Comparison of ENCODE assay signal across 11 mouse cellular contexts in genomic region chr5:115524471-115524870, GRCm38 (mm10). TPM values are rescaled to one million over a fixed set of nuclear protein-coding genes. Genes with fewer than 3 reads are reported as not detected.
DNase-seq lines count a peak whose midpoint lies in the region; ATAC-seq and TF ChIP-seq lines count a peak whose summit lies in the region.
"Had no signal": no experiment of that assay in that cellular context is flagged by ENCODE, and none has a peak within 500 bp of the region (broad histone marks: within the 10 kb centered on the region; RNA-seq: fewer than 3 reads in every experiment).

No protein-coding gene starts in this region.

- peak overlapping the region; percentile 77 for H3K27ac ChIP-seq in heart, embryonic 10.5 days
- peak overlapping the region; percentile 59; the same call in 1 of the 2 replicates for H3K27ac ChIP-seq in lung, postnatal 0 days (ENCODE audit: low read length)
- peak overlapping the region; percentile 73 for H3K27ac ChIP-seq in embryonic facial prominence, embryonic 15.5 days (replicated peaks)
- peak overlapping the region; percentile 10; the same call in 1 of the 2 replicates for H3K27ac ChIP-seq in liver, embryonic 16.5 days (ENCODE audit: low read length)

- no peak for ATAC-seq in lung, postnatal 0 days
- ATAC-seq in embryonic facial prominence, embryonic 15.5 days (ENCODE audit: insufficient number of reproducible peaks, low FRiP score, low TSS enrichment, low read depth): no peak
- ATAC-seq in liver, embryonic 16.5 days (ENCODE audit: low read depth): no peak
- no peak for ATAC-seq in megakaryocyte progenitor cell, adult 5-6 weeks (replicated peaks; ENCODE audit: poor library complexity)

- peaks cover 7% of the 10 kb centered on the region; the same call in 1 of the 2 replicates for H3K36me3 ChIP-seq in heart, embryonic 10.5 days
- H3K36me3 ChIP-seq in lung, postnatal 0 days (ENCODE audit: insufficient read depth, low read length): no peaks in the 10 kb centered on the region; the same call in 1 of the 2 replicates
- no peaks in the 10 kb centered on the region for H3K36me3 ChIP-seq in embryonic facial prominence, embryonic 15.5 days
- no peaks in the 10 kb centered on the region for H3K36me3 ChIP-seq in liver, embryonic 16.5 days (ENCODE audit: control insufficient read depth, insufficient read depth)

- no peaks in the 10 kb centered on the region for H3K27me3 ChIP-seq in heart, embryonic 10.5 days (ENCODE audit: insufficient read depth, poor library complexity, severe bottlenecking)
- no peaks in the 10 kb centered on the region for H3K27me3 ChIP-seq in lung, postnatal 0 days (replicated peaks; ENCODE audit: insufficient read depth, low read length)
- H3K27me3 ChIP-seq in embryonic facial prominence, embryonic 15.5 days: no peaks in the 10 kb centered on the region
- no peaks in the 10 kb centered on the region for H3K27me3 ChIP-seq in liver, embryonic 16.5 days (ENCODE audit: control insufficient read depth, insufficient read depth, low read depth, low read length)

- 49% methylated on average over 12 of the region's 12 CpGs for WGBS in heart, embryonic 10.5 days
- 32% methylated on average over 12 of the region's 12 CpGs for WGBS in lung, postnatal 0 days
- 47% methylated on average over 12 of the region's 12 CpGs for WGBS in embryonic facial prominence, embryonic 15.5 days
- WGBS in liver, embryonic 16.5 days (ENCODE audit: insufficient replicate concordance): 55% methylated on average over 12 of the region's 12 CpGs

- H3K4me3 ChIP-seq in heart, embryonic 10.5 days: peak overlapping the region; percentile 41
- no peak overlapping the region for H3K4me3 ChIP-seq in lung, postnatal 0 days (ENCODE audit: low read depth, low read length)
- H3K4me3 ChIP-seq in embryonic facial prominence, embryonic 15.5 days (replicated peaks): no peak overlapping the region
- no peak overlapping the region for H3K4me3 ChIP-seq in liver, embryonic 16.5 days (ENCODE audit: low read depth, low read length)

- intact Hi-C loops in heart, postnatal 25 days (cut with DNase I): no loop called here

- TF ChIP-seq CTCF in lung, postnatal 0 days (IDR thresholded peaks at IDR 0.05): no peak

- H3K9ac ChIP-seq in lung, postnatal 0 days (replicated peaks; ENCODE audit: low read depth): no peak overlapping the region; the same call in 1 of the 2 replicates
- no peak overlapping the region for H3K9ac ChIP-seq in embryonic facial prominence, embryonic 15.5 days
- H3K9ac ChIP-seq in liver, embryonic 16.5 days (ENCODE audit: low read depth, low read length): no peak overlapping the region

- H3K4me2 ChIP-seq in lung, postnatal 0 days (replicated peaks; ENCODE audit: low read depth, low read length): peak overlapping the region; percentile 11; the same call in 1 of the 2 replicates
- H3K4me2 ChIP-seq in embryonic facial prominence, embryonic 15.5 days (replicated peaks): peak overlapping the region; percentile 34; the same call in 1 of the 2 replicates
- H3K4me2 ChIP-seq in liver, embryonic 16.5 days (ENCODE audit: low read depth, low read length): no peak overlapping the region

- no peaks in the 10 kb centered on the region for H3K9me3 ChIP-seq in heart, embryonic 10.5 days
- no peaks in the 10 kb centered on the region for H3K9me3 ChIP-seq in lung, postnatal 0 days (ENCODE audit: low read length)
- H3K9me3 ChIP-seq in embryonic facial prominence, embryonic 15.5 days (replicated peaks): no peaks in the 10 kb centered on the region
- H3K9me3 ChIP-seq in liver, embryonic 16.5 days (replicated peaks; ENCODE audit: control insufficient read depth, low read length): no peaks in the 10 kb centered on the region

- peaks cover 92% of the 10 kb centered on the region for H3K4me1 ChIP-seq in heart, embryonic 10.5 days
- peaks cover 46% of the 10 kb centered on the region for H3K4me1 ChIP-seq in lung, postnatal 0 days (ENCODE audit: insufficient read depth, low read depth, low read length)
- peaks cover 80% of the 10 kb centered on the region for H3K4me1 ChIP-seq in embryonic facial prominence, embryonic 15.5 days
- peaks cover 65% of the 10 kb centered on the region for H3K4me1 ChIP-seq in liver, embryonic 16.5 days (ENCODE audit: control insufficient read depth, low read depth, low read length)

- no peak for DNase-seq in heart, embryonic 10.5 days (ENCODE audit: low spot score)
- DNase-seq in heart, postnatal 25 days (ENCODE audit: low spot score): no peak
- DNase-seq in lung, postnatal 0 days (ENCODE audit: low spot score): peak; percentile 25
- no peak for DNase-seq in lung, postnatal 25 days (ENCODE audit: low spot score)
- no peak for DNase-seq in adrenal gland, postnatal 4 days (ENCODE audit: low spot score in 2 of 2)
- DNase-seq: lung, adult 2 months had no signal

- no peak for TF ChIP-seq EP300 in lung, postnatal 0 days (IDR thresholded peaks at IDR 0.05)

RNA-seq across cellular contexts. Expression of gene Pxn, which starts 18.0 kb away (rescaled TPM):
- 30.3 and 31.9 TPM in 2 replicates for polyA plus RNA-seq in heart, embryonic 10.5 days (2016; fragmentation: Nextera tagmentation; extraction: Ambion mirVana)
- total RNA-seq in heart, postnatal 25 days (2021): 10 to 100 TPM; 34.4 to 39.5 TPM
- polyA plus RNA-seq in lung, postnatal 0 days (2015; fragmentation: Nextera tagmentation; extraction: Ambion mirVana): 56.4 and 59.3 TPM in 2 replicates
- polyA plus RNA-seq in embryonic facial prominence, embryonic 15.5 days (2015; fragmentation: Nextera tagmentation; extraction: Ambion mirVana): 51.5 and 52.8 TPM in 2 replicates
- 17.2 and 19.1 TPM in 2 replicates for polyA plus RNA-seq in liver, embryonic 16.5 days (2015; fragmentation: Nextera tagmentation; extraction: Ambion mirVana)
- total RNA-seq in megakaryocyte progenitor cell, adult 5-6 weeks (2015): 40.4 and 52.8 TPM in 2 replicates
- 69.6 and 73.0 TPM in 2 replicates for total RNA-seq in megakaryocyte progenitor cell, adult 5-6 weeks (2017)
- total RNA-seq in adrenal gland, postnatal 4 days (2021): 10 to 100 TPM; 77.6 to 82.4 TPM

RNA-seq across cellular contexts. Expression of gene Rplp0, which starts 34.8 kb away (rescaled TPM):
- 1,223 and 1,345 TPM in 2 replicates for polyA plus RNA-seq in heart, embryonic 10.5 days (2016; fragmentation: Nextera tagmentation; extraction: Ambion mirVana)
- 100 to 1,000 TPM; 651 to 667 TPM for total RNA-seq in heart, postnatal 25 days (2021)
- 937 and 987 TPM in 2 replicates for polyA plus RNA-seq in lung, postnatal 0 days (2015; fragmentation: Nextera tagmentation; extraction: Ambion mirVana)
- polyA plus RNA-seq in embryonic facial prominence, embryonic 15.5 days (2015; fragmentation: Nextera tagmentation; extraction: Ambion mirVana): 1,780 and 1,815 TPM in 2 replicates
- 919 and 997 TPM in 2 replicates for polyA plus RNA-seq in liver, embryonic 16.5 days (2015; fragmentation: Nextera tagmentation; extraction: Ambion mirVana)
- 3,223 and 3,257 TPM in 2 replicates for total RNA-seq in megakaryocyte progenitor cell, adult 5-6 weeks (2015)
- total RNA-seq in megakaryocyte progenitor cell, adult 5-6 weeks (2017): 1,603 and 2,013 TPM in 2 replicates
- 1,000 to 10,000 TPM; 1,094 to 1,122 TPM for total RNA-seq in adrenal gland, postnatal 4 days (2021)

RNA-seq across cellular contexts. Expression of gene Sirt4, which starts 39.9 kb away (rescaled TPM):
- polyA plus RNA-seq in heart, embryonic 10.5 days (2016; fragmentation: Nextera tagmentation; extraction: Ambion mirVana): 18.7 and 19.0 TPM in 2 replicates
- total RNA-seq in heart, postnatal 25 days (2021): 10 to 100 TPM; 16.8 to 18.5 TPM
- 15.7 and 18.0 TPM in 2 replicates for polyA plus RNA-seq in lung, postnatal 0 days (2015; fragmentation: Nextera tagmentation; extraction: Ambion mirVana)
- 29.2 and 32.8 TPM in 2 replicates for polyA plus RNA-seq in embryonic facial prominence, embryonic 15.5 days (2015; fragmentation: Nextera tagmentation; extraction: Ambion mirVana)
- 4.6 and 6.5 TPM in 2 replicates for polyA plus RNA-seq in liver, embryonic 16.5 days (2015; fragmentation: Nextera tagmentation; extraction: Ambion mirVana)
- total RNA-seq in megakaryocyte progenitor cell, adult 5-6 weeks (2015): 9.8 and 12.3 TPM in 2 replicates
- 2.8 and 4.6 TPM in 2 replicates for total RNA-seq in megakaryocyte progenitor cell, adult 5-6 weeks (2017)
- 10 to 100 TPM; 29.9 to 31.3 TPM for total RNA-seq in adrenal gland, postnatal 4 days (2021)

RNA-seq across cellular contexts. Expression of gene Gcn1l1, which starts 40.6 kb away (rescaled TPM):
- 47.8 and 49.8 TPM in 2 replicates for polyA plus RNA-seq in heart, embryonic 10.5 days (2016; fragmentation: Nextera tagmentation; extraction: Ambion mirVana)
- total RNA-seq in heart, postnatal 25 days (2021): 10 to 100 TPM; 38.4 to 42.8 TPM
- polyA plus RNA-seq in lung, postnatal 0 days (2015; fragmentation: Nextera tagmentation; extraction: Ambion mirVana): 13.1 and 14.5 TPM in 2 replicates
- polyA plus RNA-seq in embryonic facial prominence, embryonic 15.5 days (2015; fragmentation: Nextera tagmentation; extraction: Ambion mirVana): 36.2 and 36.4 TPM in 2 replicates
- polyA plus RNA-seq in liver, embryonic 16.5 days (2015; fragmentation: Nextera tagmentation; extraction: Ambion mirVana): 14.1 and 14.8 TPM in 2 replicates
- total RNA-seq in megakaryocyte progenitor cell, adult 5-6 weeks (2015): 17.5 and 17.7 TPM in 2 replicates
- 33.2 and 35.3 TPM in 2 replicates for total RNA-seq in megakaryocyte progenitor cell, adult 5-6 weeks (2017)
- total RNA-seq in adrenal gland, postnatal 4 days (2021): 10 to 100 TPM; 83.5 to 87.5 TPM

RNA-seq across cellular contexts. Expression of gene Pla2g1b, which starts 58.4 kb away (rescaled TPM):
- polyA plus RNA-seq in heart, embryonic 10.5 days (2016; fragmentation: Nextera tagmentation; extraction: Ambion mirVana): 0.48 and 1.4 TPM in 2 replicates
- not detected for total RNA-seq in heart, postnatal 25 days (2021)
- polyA plus RNA-seq in lung, postnatal 0 days (2015; fragmentation: Nextera tagmentation; extraction: Ambion mirVana): 70.5 and 71.7 TPM in 2 replicates
- not detected in 2 replicates for polyA plus RNA-seq in embryonic facial prominence, embryonic 15.5 days (2015; fragmentation: Nextera tagmentation; extraction: Ambion mirVana)
- polyA plus RNA-seq in liver, embryonic 16.5 days (2015; fragmentation: Nextera tagmentation; extraction: Ambion mirVana): not detected in 2 replicates
- total RNA-seq in megakaryocyte progenitor cell, adult 5-6 weeks (2015): not detected in 2 replicates
- not detected in 2 replicates for total RNA-seq in megakaryocyte progenitor cell, adult 5-6 weeks (2017)
- 10 to 100 TPM in 1 of 2 experiments, not detected in 1; 13.7 TPM for total RNA-seq in adrenal gland, postnatal 4 days (2021)
- total RNA-seq: gastrocnemius, adult 8-10 months; layer of hippocampus, adult 18-20 months had no signal

Comparison
In these comparisons a context has a peak if more than half of its experiments do, and no peak if none do; other contexts are left out.
1. H3K27ac ChIP-seq: peak in every context shown above with its lines; median percentile 77 in heart, embryonic 10.5 days; 73 in embryonic facial prominence, embryonic 15.5 days; 59 in lung, postnatal 0 days; 10 in liver, embryonic 16.5 days.